Mouse (Mus musculus) olfactory bulb, adult 2 months (tissue): ENCODE results near the gene Brpf3.

Experiments used
- CTCF ChIP-seq: fragments of 200-500 bp; IDR thresholded peaks from 2 replicates; pipeline ENCODE4 v1.5.1; 2012; ENCODE audit warnings: low read depth, mild to moderate bottlenecking, low read length, moderate library complexity; ENCODE audit not compliant: insufficient read depth
- POLR2A ChIP-seq: fragments of 200-500 bp; IDR thresholded peaks from 2 replicates; pipeline ENCODE4 v1.6.1; 2012; ENCODE audit warnings: mild to moderate bottlenecking, low read depth, low read length, moderate library complexity; ENCODE audit not compliant: insufficient read depth

DNA sequence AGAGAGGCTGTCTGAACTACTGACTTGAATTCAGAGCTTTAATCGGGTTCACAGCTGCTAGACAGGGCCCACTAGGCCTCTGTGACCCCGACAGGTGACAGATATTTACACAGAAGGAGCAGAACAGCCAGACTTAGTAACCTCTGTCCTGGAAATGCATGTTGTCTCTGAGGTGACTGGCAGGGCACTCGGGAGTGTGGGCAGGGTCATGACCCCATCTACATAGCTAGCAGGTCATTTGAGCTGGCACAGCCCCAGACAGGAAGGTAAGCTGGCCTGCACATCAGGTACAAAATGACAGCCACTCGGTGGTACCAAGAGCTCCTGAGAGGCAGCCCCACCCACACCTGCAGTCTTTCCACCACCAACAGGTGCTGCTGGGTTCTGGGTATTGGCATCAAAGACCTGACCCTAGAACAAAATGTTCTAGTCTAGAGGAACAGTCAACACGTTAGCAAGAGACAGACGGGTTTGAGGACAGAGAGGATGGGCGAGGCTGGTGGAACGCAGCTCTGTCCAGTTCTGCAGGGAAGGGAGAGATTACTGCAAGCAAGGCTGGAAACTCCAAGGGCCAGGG, 40.1 kb upstream of the Brpf3 start:
- TF ChIP-seq POLR2A (no peak), CTCF (no peak)
